Mouse (Mus musculus): ENCODE data around the gene Nudt17. TPM values are rescaled to one million over a fixed set of nuclear protein-coding genes. Genes with fewer than 3 reads are reported as not detected.
"Not testable (repeated sequence)": the region's sequence is repeated elsewhere in the genome, so short reads cannot be mapped to it uniquely, and the experiment has no call there.

Gene Nudt17
- polyA plus RNA-seq, 1 experiment from 2014 or later = 14.3 TPM

DNA sequence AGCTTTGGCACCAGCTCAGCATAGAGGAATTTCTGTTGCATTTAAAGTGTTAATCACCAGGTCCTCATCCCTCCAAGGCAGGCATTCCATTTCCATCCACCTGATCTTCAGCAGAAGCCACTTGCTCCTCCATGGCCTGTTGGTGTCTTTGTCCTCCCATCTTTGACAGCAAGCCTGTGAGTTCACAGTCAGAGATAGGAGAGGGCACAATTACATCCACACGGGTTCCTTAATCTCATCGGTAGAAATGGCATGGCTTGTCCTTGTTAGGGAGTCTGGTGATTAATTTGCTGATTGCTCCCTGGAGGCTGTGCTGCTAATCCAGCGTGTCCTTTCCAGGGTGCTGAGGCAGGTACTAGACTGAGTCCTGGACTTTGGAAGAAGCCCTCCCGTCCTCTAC lies 34.8 kb downstream of the Nudt17 start:
- no peak overlapping the region for H3K4me3 ChIP-seq (ENCODE audit: low read depth, low read length)
- 69% methylated on average over 4 of the region's 4 CpGs for WGBS

DNA sequence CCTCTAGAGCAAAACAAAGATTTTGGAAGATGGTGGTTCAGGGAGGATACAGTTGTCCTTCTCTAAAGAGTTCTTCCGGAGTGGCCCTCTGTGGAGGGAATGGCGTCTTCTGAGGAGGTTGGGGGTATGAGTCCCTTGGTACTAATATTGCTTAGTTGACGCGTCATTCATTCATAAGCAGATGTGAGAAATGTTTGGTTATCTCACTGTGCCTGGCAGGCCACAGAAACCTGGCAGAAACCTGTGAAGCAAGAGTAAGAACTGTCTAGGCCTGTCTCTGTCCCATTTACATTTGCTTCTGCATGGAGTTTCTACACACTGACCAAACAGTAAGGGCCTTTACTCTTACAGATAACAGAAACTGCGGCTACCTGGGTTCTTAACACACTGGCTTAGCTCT lies 36.8 kb downstream of the Nudt17 start:
- no peaks in the 10 kb centered on the region for H3K36me3 ChIP-seq (ENCODE audit: control insufficient read depth, insufficient read depth, low read length)
- no peaks in the 10 kb centered on the region; the same call in 1 of the 2 replicates for H3K27me3 ChIP-seq (ENCODE audit: control insufficient read depth, insufficient read depth, low read length)
- 94% methylated on average over 5 of the region's 5 CpGs for WGBS
- no peak overlapping the region for H3K9ac ChIP-seq (ENCODE audit: low read length)
- no peaks in the 10 kb centered on the region for H3K9me3 ChIP-seq (ENCODE audit: control insufficient read depth, low read length)
- H3K4me1 ChIP-seq (ENCODE audit: control insufficient read depth, insufficient read depth, low read length) = 0 out of 2 replicates have a peak, but pooled peaks cover 2% of the 10 kb centered on the region
- ATAC-seq (ENCODE audit: insufficient read depth, low FRiP score, low TSS enrichment) = no peak
- H3K27ac ChIP-seq (ENCODE audit: low read depth, low read length) = no peak overlapping the region
- no peak for DNase-seq (ENCODE audit: low spot score)
- no peak overlapping the region for H3K4me2 ChIP-seq (ENCODE audit: low read depth)
- H3K4me3 ChIP-seq (ENCODE audit: low read depth, low read length) = no peak overlapping the region

More for the DNA sequence above, 34.8 kb downstream of the Nudt17 start:
- Histone ChIP-seq H3K27me3 (ENCODE audit: control insufficient read depth, insufficient read depth, low read length) (no peaks in the 10 kb centered on the region; the same call in 1 of the 2 replicates), H3K9ac (ENCODE audit: low read length) (no peak overlapping the region), H3K36me3 (ENCODE audit: control insufficient read depth, insufficient read depth, low read length) (no peaks in the 10 kb centered on the region), H3K9me3 (ENCODE audit: control insufficient read depth, low read length) (no peaks in the 10 kb centered on the region), H3K27ac (ENCODE audit: low read depth, low read length) (no peak overlapping the region), H3K4me2 (ENCODE audit: low read depth) (no peak overlapping the region), H3K4me1 (ENCODE audit: control insufficient read depth, insufficient read depth, low read length) (0 out of 2 replicates have a peak, but pooled peaks cover 2% of the 10 kb centered on the region)
- ATAC-seq (ENCODE audit: insufficient read depth, low FRiP score, low TSS enrichment) (no peak), DNase-seq (ENCODE audit: low spot score) (no peak)

- no peaks in the 10 kb centered on the region for H3K9me3 ChIP-seq (ENCODE audit: control insufficient read depth, low read length)
- 0 out of 2 replicates have a peak, but pooled peaks cover 2% of the 10 kb centered on the region for H3K4me1 ChIP-seq (ENCODE audit: control insufficient read depth, insufficient read depth, low read length)
- H3K4me3 ChIP-seq (ENCODE audit: low read depth, low read length) = peak within 1 kb of the TSS; percentile 32
- DNase-seq (ENCODE audit: low spot score) (peak; percentile 83), ATAC-seq (ENCODE audit: insufficient read depth, low FRiP score, low TSS enrichment) (peak; percentile 87)
- H3K9ac ChIP-seq (ENCODE audit: low read length) = no peak within 1 kb of the TSS
- H3K27me3 ChIP-seq (ENCODE audit: control insufficient read depth, insufficient read depth, low read length) = no peaks in the 10 kb centered on the region; the same call in 1 of the 2 replicates
- H3K4me2 ChIP-seq (ENCODE audit: low read depth) = peak within 1 kb of the TSS; percentile 52
- no peak within 1 kb of the TSS for H3K27ac ChIP-seq (ENCODE audit: low read depth, low read length)
- no peaks in the 10 kb centered on the region for H3K36me3 ChIP-seq (ENCODE audit: control insufficient read depth, insufficient read depth, low read length)
- WGBS = 4% methylated on average over 34 of the region's 35 CpGs
These were observed 38.5 kb downstream of the Nudt17 start, which contains the start of gene Ankrd35 for GRCm38 (mm10) chr3:96669727-96670468. Gene Ankrd35, plus strand, starts transcription at chr3:96670131.

GRCm38 (mm10) chr3:96668424-96669067 lies 39.8 kb downstream of the Nudt17 start:
- 0 out of 2 replicates have a peak, but pooled peaks cover 2% of the 10 kb centered on the region for H3K4me1 ChIP-seq (ENCODE audit: control insufficient read depth, insufficient read depth, low read length)
- H3K27me3 ChIP-seq (ENCODE audit: control insufficient read depth, insufficient read depth, low read length) = no peaks in the 10 kb centered on the region; the same call in 1 of the 2 replicates
- DNase-seq (ENCODE audit: low spot score) = no peak
- no peaks in the 10 kb centered on the region for H3K9me3 ChIP-seq (ENCODE audit: control insufficient read depth, low read length)
- no peaks in the 10 kb centered on the region for H3K36me3 ChIP-seq (ENCODE audit: control insufficient read depth, insufficient read depth, low read length)
- WGBS = 94% methylated on average over 5 of the region's 5 CpGs
- H3K4me3 ChIP-seq (ENCODE audit: low read depth, low read length) = no peak overlapping the region
- no peak overlapping the region for H3K27ac ChIP-seq (ENCODE audit: low read depth, low read length)
- H3K4me2 ChIP-seq (ENCODE audit: low read depth) = no peak overlapping the region
- ATAC-seq (ENCODE audit: insufficient read depth, low FRiP score, low TSS enrichment) = no peak
- H3K9ac ChIP-seq (ENCODE audit: low read length) = no peak overlapping the region

DNA sequence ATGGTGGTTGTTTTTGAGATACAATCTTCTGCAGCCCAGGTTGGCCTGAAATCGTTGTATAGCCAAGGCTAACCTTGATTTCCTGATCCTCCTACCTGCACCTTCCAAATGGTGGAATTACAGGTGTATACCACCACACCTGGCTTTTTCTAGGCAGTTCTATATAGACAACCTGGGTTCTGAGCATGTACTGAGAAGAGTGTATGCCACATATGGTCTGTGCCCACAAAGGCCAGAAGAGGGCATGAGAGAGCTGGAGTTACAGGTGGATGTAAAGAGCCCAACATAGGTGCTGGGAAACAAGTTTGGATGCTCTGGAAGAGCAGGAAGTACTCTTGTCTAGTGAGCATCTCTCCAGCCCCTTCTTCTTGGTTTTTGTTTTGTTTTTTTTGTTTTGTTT lies 41.0 kb downstream of the Nudt17 start:
- H3K9ac ChIP-seq (ENCODE audit: low read length) = no peak overlapping the region
- no peak overlapping the region for H3K27ac ChIP-seq (ENCODE audit: low read depth, low read length)
- no peak overlapping the region for H3K4me2 ChIP-seq (ENCODE audit: low read depth)
- H3K27me3 ChIP-seq (ENCODE audit: control insufficient read depth, insufficient read depth, low read length) = no peaks in the 10 kb centered on the region; the same call in 1 of the 2 replicates
- 0 out of 2 replicates have a peak, but pooled peaks cover 2% of the 10 kb centered on the region for H3K4me1 ChIP-seq (ENCODE audit: control insufficient read depth, insufficient read depth, low read length)
- no peaks in the 10 kb centered on the region for H3K36me3 ChIP-seq (ENCODE audit: control insufficient read depth, insufficient read depth, low read length)
- ATAC-seq (ENCODE audit: insufficient read depth, low FRiP score, low TSS enrichment) (no peak), DNase-seq (ENCODE audit: low spot score) (no peak)
- H3K9me3 ChIP-seq (ENCODE audit: control insufficient read depth, low read length) = no peaks in the 10 kb centered on the region
- 42% methylated on average over 1 of the region's 1 CpGs for WGBS
- no peak overlapping the region for H3K4me3 ChIP-seq (ENCODE audit: low read depth, low read length)

- WGBS = 92% methylated on average over 5 of the region's 5 CpGs
- H3K9me3 ChIP-seq (ENCODE audit: control insufficient read depth, low read length) = no peaks in the 10 kb centered on the region
These were observed 41.4 kb downstream of the Nudt17 start for GRCm38 (mm10) chr3:96666916-96667315.

GRCm38 (mm10) chr3:96665732-96666363 lies 42.5 kb downstream of the Nudt17 start:
- not testable (repeated sequence) for H3K9me3 ChIP-seq (ENCODE audit: control insufficient read depth, low read length); H3K36me3 ChIP-seq (ENCODE audit: control insufficient read depth, insufficient read depth, low read length); ATAC-seq (ENCODE audit: insufficient read depth, low FRiP score, low TSS enrichment); H3K9ac ChIP-seq (ENCODE audit: low read length); H3K4me1 ChIP-seq (ENCODE audit: control insufficient read depth, insufficient read depth, low read length); H3K4me3 ChIP-seq (ENCODE audit: low read depth, low read length); DNase-seq (ENCODE audit: low spot score); H3K27ac ChIP-seq (ENCODE audit: low read depth, low read length); H3K4me2 ChIP-seq (ENCODE audit: low read depth); H3K27me3 ChIP-seq (ENCODE audit: control insufficient read depth, insufficient read depth, low read length)
- 90% methylated on average over 7 of the region's 7 CpGs for WGBS

More at GRCm38 (mm10) chr3:96666916-96667315, 41.4 kb downstream of the Nudt17 start:
- Histone ChIP-seq H3K27ac (ENCODE audit: low read depth, low read length) (no peak overlapping the region), H3K36me3 (ENCODE audit: control insufficient read depth, insufficient read depth, low read length) (no peaks in the 10 kb centered on the region), H3K4me3 (ENCODE audit: low read depth, low read length) (no peak overlapping the region), H3K9ac (ENCODE audit: low read length) (no peak overlapping the region), H3K4me1 (ENCODE audit: control insufficient read depth, insufficient read depth, low read length) (0 out of 2 replicates have a peak, but pooled peaks cover 2% of the 10 kb centered on the region), H3K4me2 (ENCODE audit: low read depth) (no peak overlapping the region), H3K27me3 (ENCODE audit: control insufficient read depth, insufficient read depth, low read length) (no peaks in the 10 kb centered on the region; the same call in 1 of the 2 replicates)
- DNase-seq (ENCODE audit: low spot score) (no peak), ATAC-seq (ENCODE audit: insufficient read depth, low FRiP score, low TSS enrichment) (no peak)

DNA sequence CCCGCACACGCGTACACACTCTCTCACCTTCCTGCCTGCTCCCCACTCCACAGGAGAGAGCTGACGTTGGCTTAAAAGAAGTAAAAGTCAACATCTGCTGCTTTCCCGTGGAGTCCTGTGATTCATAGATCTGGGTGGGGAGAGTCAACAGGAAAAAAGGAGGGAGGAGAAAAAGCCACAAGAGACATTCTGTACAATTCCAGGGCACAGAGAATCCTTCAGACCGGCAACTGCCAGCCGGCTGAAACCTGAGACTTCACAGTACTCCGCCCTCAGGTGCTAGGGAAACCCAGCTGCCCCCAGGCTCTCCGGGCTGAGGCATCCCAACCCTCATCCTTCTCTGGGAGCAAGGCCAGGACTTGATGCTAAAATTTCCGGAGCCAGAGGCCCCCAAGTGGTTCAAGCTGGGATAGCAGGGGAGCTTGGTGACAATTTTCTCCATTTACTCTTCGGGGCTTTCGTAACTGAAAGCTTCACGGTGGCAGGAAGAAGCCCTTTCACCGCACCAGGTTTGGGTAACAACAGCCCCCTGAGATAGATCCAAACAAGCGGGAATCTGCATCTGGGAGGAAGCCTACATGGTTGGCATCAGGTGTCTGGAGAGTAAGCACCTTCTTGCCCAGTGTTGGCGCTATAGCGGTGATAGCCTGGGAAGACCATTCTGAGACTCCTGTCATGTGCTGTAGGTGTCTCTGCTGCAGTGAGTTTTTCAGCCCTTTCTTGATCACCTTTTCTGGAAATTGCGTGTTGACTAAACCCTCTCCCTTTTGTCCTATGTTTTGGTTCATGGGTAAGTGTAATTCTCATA lies 44.7 kb downstream of the Nudt17 start:
- Histone ChIP-seq H3K4me2 (ENCODE audit: low read depth) (peak overlapping the region; percentile 45), H3K27me3 (ENCODE audit: control insufficient read depth, insufficient read depth, low read length) (no peaks in the 10 kb centered on the region), H3K4me3 (ENCODE audit: low read depth, low read length) (no peak overlapping the region), H3K9ac (ENCODE audit: low read length) (no peak overlapping the region), H3K9me3 (ENCODE audit: control insufficient read depth, low read length) (no peaks in the 10 kb centered on the region), H3K27ac (ENCODE audit: low read depth, low read length) (no peak overlapping the region), H3K4me1 (ENCODE audit: control insufficient read depth, insufficient read depth, low read length) (no peaks in the 10 kb centered on the region), H3K36me3 (ENCODE audit: control insufficient read depth, insufficient read depth, low read length) (no peaks in the 10 kb centered on the region)
- DNase-seq (ENCODE audit: low spot score) (peak; percentile 88), ATAC-seq (ENCODE audit: insufficient read depth, low FRiP score, low TSS enrichment) (peak; percentile 72; the same call in 1 of the 2 replicates)
- WGBS = 7% methylated on average over 15 of the region's 18 CpGs

Data from neural tube, embryonic 11.5 days (tissue).